23 mouse cellular contexts compared by ENCODE assay signal in genomic region chr12:50281615-50282014, GRCm38 (mm10).
DNase-seq lines count a peak whose midpoint lies in the region; ATAC-seq and TF ChIP-seq lines count a peak whose summit lies in the region.
"Had no signal": no experiment of that assay in that cellular context is flagged by ENCODE, and none has a peak within 500 bp of the region (broad histone marks: within the 10 kb centered on the region; RNA-seq: fewer than 3 reads in every experiment).

No protein-coding gene starts in this region.

- H3K27ac ChIP-seq in forebrain, postnatal 0 days (ENCODE audit: low read depth, low read length): no peak overlapping the region
- no peak overlapping the region for H3K27ac ChIP-seq in forebrain, embryonic 13.5 days
- no peak overlapping the region for H3K27ac ChIP-seq in midbrain, embryonic 14.5 days (replicated peaks; ENCODE audit: low read depth, low read length)
- H3K27ac ChIP-seq in midbrain, embryonic 15.5 days: no peak overlapping the region
- H3K27ac ChIP-seq: embryonic facial prominence, embryonic 13.5 days; limb, embryonic 13.5 days; liver, embryonic 12.5 days; neural tube, embryonic 15.5 days had no signal

- TF ChIP-seq CTCF in forebrain, postnatal 0 days (IDR thresholded peaks at IDR 0.05; ENCODE audit: low read depth): peak; percentile 60

- H3K9ac ChIP-seq in forebrain, postnatal 0 days: no peak overlapping the region
- no peak overlapping the region for H3K9ac ChIP-seq in forebrain, embryonic 13.5 days
- H3K9ac ChIP-seq in midbrain, embryonic 14.5 days (replicated peaks; ENCODE audit: low read length): no peak overlapping the region
- no peak overlapping the region for H3K9ac ChIP-seq in midbrain, embryonic 15.5 days
- H3K9ac ChIP-seq: embryonic facial prominence, embryonic 13.5 days; limb, embryonic 13.5 days; liver, embryonic 12.5 days; neural tube, embryonic 15.5 days had no signal

- DNase-seq in forebrain, postnatal 0 days: peak; percentile 48
- peak; percentile 36 for DNase-seq in layer of hippocampus, adult 9-10 months (ENCODE audit: low spot score)
- DNase-seq in layer of hippocampus, postnatal 36 days: no peak
- peak; percentile 53 for DNase-seq in midbrain, embryonic 14.5 days
- peak; percentile 42 for DNase-seq in brain, embryonic 18.5 days (ENCODE audit: low read depth, low spot score)
- DNase-seq: adrenal gland, adult 2 months; cerebellum, adult 8-10 months; cerebellum, postnatal 36 days; embryo, embryonic 11 days; gastrocnemius, postnatal 14 days; heart, adult 11 months; kidney, adult 11 months; lung, adult 18-20 months had no signal

- ATAC-seq in forebrain, postnatal 0 days: no peak
- no peak for ATAC-seq in forebrain, embryonic 13.5 days
- no peak for ATAC-seq in midbrain, embryonic 14.5 days (ENCODE audit: low FRiP score, low TSS enrichment)
- ATAC-seq in midbrain, embryonic 15.5 days (replicated peaks): no peak
- ATAC-seq in cerebellum, adult (ENCODE audit: insufficient number of reproducible peaks, low FRiP score, low TSS enrichment): no peak
- ATAC-seq: forebrain, embryonic 16.5 days; hindbrain, embryonic 16.5 days; liver, embryonic 12.5 days had no signal

- H3K4me3 ChIP-seq in forebrain, postnatal 0 days (ENCODE audit: low read depth, low read length): no peak overlapping the region
- no peak overlapping the region for H3K4me3 ChIP-seq in forebrain, embryonic 13.5 days
- H3K4me3 ChIP-seq in midbrain, embryonic 14.5 days (replicated peaks; ENCODE audit: low read depth, low read length): no peak overlapping the region
- no peak overlapping the region for H3K4me3 ChIP-seq in midbrain, embryonic 15.5 days
- H3K4me3 ChIP-seq: embryonic facial prominence, embryonic 13.5 days; limb, embryonic 13.5 days; liver, embryonic 12.5 days; neural tube, embryonic 15.5 days had no signal

- no peaks in the 10 kb centered on the region for H3K9me3 ChIP-seq in forebrain, postnatal 0 days (ENCODE audit: low read length)
- no peaks in the 10 kb centered on the region for H3K9me3 ChIP-seq in forebrain, embryonic 13.5 days (replicated peaks)
- peaks cover 5% of the 10 kb centered on the region; the same call in 1 of the 2 replicates for H3K9me3 ChIP-seq in midbrain, embryonic 14.5 days (ENCODE audit: control insufficient read depth, low read length)
- no peaks in the 10 kb centered on the region for H3K9me3 ChIP-seq in midbrain, embryonic 15.5 days
- H3K9me3 ChIP-seq: embryonic facial prominence, embryonic 13.5 days; limb, embryonic 13.5 days; liver, embryonic 12.5 days; neural tube, embryonic 15.5 days had no signal

- 56% methylated on average over 1 of the region's 1 CpGs for whole genome bisulfite sequencing in forebrain, postnatal 0 days
- 78% methylated on average over 1 of the region's 1 CpGs for WGBS in forebrain, embryonic 13.5 days
- WGBS in midbrain, embryonic 14.5 days: 75% methylated on average over 1 of the region's 1 CpGs
- WGBS in midbrain, embryonic 15.5 days: 75% methylated on average over 1 of the region's 1 CpGs

- no peaks in the 10 kb centered on the region for H3K27me3 ChIP-seq in forebrain, postnatal 0 days (ENCODE audit: insufficient read depth, low read length)
- no peaks in the 10 kb centered on the region for H3K27me3 ChIP-seq in forebrain, embryonic 13.5 days
- H3K27me3 ChIP-seq in midbrain, embryonic 14.5 days (ENCODE audit: control insufficient read depth, insufficient read depth, low read length): no peaks in the 10 kb centered on the region
- H3K27me3 ChIP-seq in midbrain, embryonic 15.5 days (replicated peaks): no peaks in the 10 kb centered on the region
- H3K27me3 ChIP-seq: embryonic facial prominence, embryonic 13.5 days; limb, embryonic 13.5 days; liver, embryonic 12.5 days; neural tube, embryonic 15.5 days had no signal

- no peak overlapping the region for H3K4me2 ChIP-seq in forebrain, postnatal 0 days (ENCODE audit: low read depth)
- no peak overlapping the region for H3K4me2 ChIP-seq in forebrain, embryonic 13.5 days
- no peak overlapping the region for H3K4me2 ChIP-seq in midbrain, embryonic 14.5 days (ENCODE audit: low read length)
- H3K4me2 ChIP-seq in midbrain, embryonic 15.5 days: no peak overlapping the region
- H3K4me2 ChIP-seq: embryonic facial prominence, embryonic 13.5 days; heart, embryonic 11.5 days; limb, embryonic 13.5 days; liver, embryonic 12.5 days; neural tube, embryonic 15.5 days had no signal

- no peaks in the 10 kb centered on the region for H3K36me3 ChIP-seq in forebrain, postnatal 0 days (ENCODE audit: insufficient read depth)
- H3K36me3 ChIP-seq in forebrain, embryonic 13.5 days (ENCODE audit: poor library complexity, severe bottlenecking): no peaks in the 10 kb centered on the region
- H3K36me3 ChIP-seq in midbrain, embryonic 14.5 days (ENCODE audit: control insufficient read depth, insufficient read depth, low read length): no peaks in the 10 kb centered on the region
- H3K36me3 ChIP-seq in midbrain, embryonic 15.5 days (replicated peaks): no peaks in the 10 kb centered on the region
- H3K36me3 ChIP-seq: embryonic facial prominence, embryonic 13.5 days; limb, embryonic 13.5 days; liver, embryonic 12.5 days; neural tube, embryonic 15.5 days had no signal

- no peaks in the 10 kb centered on the region for H3K4me1 ChIP-seq in forebrain, postnatal 0 days (ENCODE audit: insufficient read depth)
- no peaks in the 10 kb centered on the region for H3K4me1 ChIP-seq in forebrain, embryonic 13.5 days
- no peaks in the 10 kb centered on the region for H3K4me1 ChIP-seq in midbrain, embryonic 14.5 days (ENCODE audit: control insufficient read depth, insufficient read depth, low read length)
- H3K4me1 ChIP-seq in midbrain, embryonic 15.5 days: no peaks in the 10 kb centered on the region
- H3K4me1 ChIP-seq: embryonic facial prominence, embryonic 13.5 days; limb, embryonic 13.5 days; liver, embryonic 12.5 days; neural tube, embryonic 15.5 days had no signal

Comparison
In these comparisons a context has a peak if more than half of its experiments do, and no peak if none do; other contexts are left out.
1. DNase-seq: peak in forebrain, postnatal 0 days (single experiment), layer of hippocampus, adult 9-10 months (single experiment), midbrain, embryonic 14.5 days (single experiment) and brain, embryonic 18.5 days (single experiment); none in layer of hippocampus, postnatal 36 days (0 of 2).